ENCODE assay signal across 8 mouse cellular contexts in genomic region chr2:164786388-164786885, GRCm38 (mm10). TPM values are rescaled to one million over a fixed set of nuclear protein-coding genes. Genes with fewer than 3 reads are reported as not detected.
DNase-seq lines count a peak whose midpoint lies in the region; ATAC-seq and TF ChIP-seq lines count a peak whose summit lies in the region.

No protein-coding gene starts in this region.

- peaks cover 31% of the 10 kb centered on the region for H3K36me3 ChIP-seq in heart, embryonic 14.5 days (ENCODE audit: control insufficient read depth, insufficient read depth, low read length)
- no peaks in the 10 kb centered on the region for H3K36me3 ChIP-seq in stomach, embryonic 15.5 days

- peaks cover 6 to 16% of the 10 kb centered on the region in 2 experiments for H3K4me1 ChIP-seq in heart, embryonic 14.5 days (ENCODE audit: control insufficient read depth in 2 of 2, insufficient read depth in 2 of 2, low read length in 2 of 2)
- H3K4me1 ChIP-seq in lung, adult 2 months (ENCODE audit: control insufficient read depth, insufficient read depth, low read length) = peaks cover 24% of the 10 kb centered on the region
- H3K4me1 ChIP-seq in stomach, embryonic 15.5 days = peaks cover 21% of the 10 kb centered on the region; the same call in 1 of the 2 replicates

- no peak for ATAC-seq in heart, embryonic 14.5 days (ENCODE audit: insufficient number of reproducible peaks, insufficient read depth, low FRiP score, low read depth)
- ATAC-seq in stomach, embryonic 15.5 days (ENCODE audit: insufficient read depth, low FRiP score, low read depth) = no peak

- WGBS in heart, embryonic 14.5 days = 3% methylated on average over 15 of the region's 15 CpGs
- 4% methylated on average over 15 of the region's 15 CpGs for WGBS in lung, adult 2 months
- WGBS in stomach, embryonic 15.5 days = 10% methylated on average over 15 of the region's 15 CpGs

- H3K4me2 ChIP-seq in heart, embryonic 14.5 days (ENCODE audit: low read length) = peak overlapping the region; percentile 68
- H3K4me2 ChIP-seq in stomach, embryonic 15.5 days = peak overlapping the region; percentile 84

- no peaks in the 10 kb centered on the region for H3K9me3 ChIP-seq in heart, embryonic 14.5 days (ENCODE audit: control insufficient read depth, low read length)
- no peaks in the 10 kb centered on the region for H3K9me3 ChIP-seq in stomach, embryonic 15.5 days

- peak; percentile 45; the same call in 1 of the 2 replicates for TF ChIP-seq POLR2A in lung, adult 2 months (IDR thresholded peaks at IDR 0.05; ENCODE audit: borderline replicate concordance, extremely low read depth, low read depth, low read length)

- peak overlapping the region; percentile 80 for H3K9ac ChIP-seq in heart, embryonic 14.5 days (ENCODE audit: low read length)
- H3K9ac ChIP-seq in stomach, embryonic 15.5 days = peak overlapping the region; percentile 73

- H3K27me3 ChIP-seq in heart, embryonic 14.5 days (ENCODE audit: control insufficient read depth, insufficient read depth, low read length) = no peaks in the 10 kb centered on the region
- no peaks in the 10 kb centered on the region for H3K27me3 ChIP-seq in stomach, embryonic 15.5 days (replicated peaks)

- peak; percentile 26 for DNase-seq in gastrocnemius, adult 2 months
- no peak for DNase-seq in gastrocnemius, postnatal 36 days
- DNase-seq in MN1 (ENCODE audit: low spot score) = peak; percentile 57
- peak; percentile 34 for DNase-seq in lung, adult 2 months
- no peak for DNase-seq in adrenal gland, postnatal 10 days
- no peak for DNase-seq in cerebellum, adult 18-20 months

- peak overlapping the region; percentile 90 for H3K4me3 ChIP-seq in gastrocnemius, adult 2 months
- H3K4me3 ChIP-seq in heart, embryonic 14.5 days (ENCODE audit: control insufficient read depth in 1 of 2, insufficient read depth in 1 of 2, low read depth in 1 of 2, low read length in 2 of 2) = peak overlapping the region; percentile 56 to 75
- peak overlapping the region; percentile 66 for H3K4me3 ChIP-seq in lung, adult 2 months (replicated peaks; ENCODE audit: extremely low read depth, low read depth, low read length)
- H3K4me3 ChIP-seq in stomach, embryonic 15.5 days (replicated peaks) = peak overlapping the region; percentile 68

- intact Hi-C loops in gastrocnemius, adult 2 months (cut with DNase I) = no loop called here
- intact Hi-C loops in gastrocnemius, postnatal 36 days (cut with DNase I) = no loop called here

- TF ChIP-seq CTCF in gastrocnemius, adult 2 months (IDR thresholded peaks at IDR 0.05) = no peak
- no peak for TF ChIP-seq CTCF in lung, adult 2 months (IDR thresholded peaks at IDR 0.05; ENCODE audit: insufficient read depth, low read length)

- H3K27ac ChIP-seq in gastrocnemius, adult 2 months = peak overlapping the region; percentile 98
- H3K27ac ChIP-seq in heart, embryonic 14.5 days (replicated peaks in 1 of 2; ENCODE audit: control insufficient read depth in 1 of 2, insufficient read depth in 1 of 2, low read depth in 2 of 2, low read length in 2 of 2) = peak overlapping the region; percentile 79 to 85
- H3K27ac ChIP-seq in stomach, embryonic 15.5 days = peak overlapping the region; percentile 94

RNA-seq across cellular contexts. Expression of gene Snx21, which starts 0.8 kb away (rescaled TPM):
- 10 to 100 TPM; 20.6 to 25.6 TPM for total RNA-seq in gastrocnemius, adult 2 months (2021)
- 10 to 100 TPM; 18.1 to 20.8 TPM for total RNA-seq in gastrocnemius, postnatal 36 days (2021)
- 37.2 and 38.0 TPM in 2 replicates for polyA plus RNA-seq in heart, embryonic 14.5 days (2014; fragmentation: Nextera tagmentation; extraction: Ambion mirVana)
- 52.0 and 61.8 TPM in 2 replicates for polyA plus RNA-seq in lung, adult 2 months (2012; rRNA removed)
- polyA plus RNA-seq in stomach, embryonic 15.5 days (2015; fragmentation: Nextera tagmentation; extraction: Ambion mirVana) = 24.6 and 24.8 TPM in 2 replicates
- 10 to 100 TPM; 36.9 to 39.0 TPM for total RNA-seq in adrenal gland, postnatal 10 days (2021)

RNA-seq across cellular contexts. Expression of gene Tnnc2, which starts 6.7 kb away (rescaled TPM):
- over 10,000 TPM; 14,820 to 17,621 TPM for total RNA-seq in gastrocnemius, adult 2 months (2021)
- total RNA-seq in gastrocnemius, postnatal 36 days (2021) = over 10,000 TPM; 16,945 to 17,744 TPM
- 0.59 and 1.7 TPM in 2 replicates for polyA plus RNA-seq in heart, embryonic 14.5 days (2014; fragmentation: Nextera tagmentation; extraction: Ambion mirVana)
- 237 TPM in 1 of 2 replicates, not detected in the other for polyA plus RNA-seq in lung, adult 2 months (2012; rRNA removed)
- polyA plus RNA-seq in stomach, embryonic 15.5 days (2015; fragmentation: Nextera tagmentation; extraction: Ambion mirVana) = 8.1 and 16.8 TPM in 2 replicates
- 100 to 1,000 TPM; 221 to 908 TPM for total RNA-seq in adrenal gland, postnatal 10 days (2021)

RNA-seq across cellular contexts. Expression of gene Ube2c, which starts 16.7 kb away (rescaled TPM):
- under 1 TPM; 0.20 to 0.33 TPM for total RNA-seq in gastrocnemius, adult 2 months (2021)
- 1 to 10 TPM; 1.0 to 1.4 TPM for total RNA-seq in gastrocnemius, postnatal 36 days (2021)
- polyA plus RNA-seq in heart, embryonic 14.5 days (2014; fragmentation: Nextera tagmentation; extraction: Ambion mirVana) = 349 and 388 TPM in 2 replicates
- polyA plus RNA-seq in lung, adult 2 months (2012; rRNA removed) = 6.2 and 9.7 TPM in 2 replicates
- polyA plus RNA-seq in stomach, embryonic 15.5 days (2015; fragmentation: Nextera tagmentation; extraction: Ambion mirVana) = 428 and 438 TPM in 2 replicates
- 10 to 100 TPM; 28.1 to 33.7 TPM for total RNA-seq in adrenal gland, postnatal 10 days (2021)

RNA-seq across cellular contexts. Expression of gene Acot8, which starts 18.2 kb away (rescaled TPM):
- 1 to 10 TPM; 7.9 to 8.6 TPM for total RNA-seq in gastrocnemius, adult 2 months (2021)
- 1 to 10 TPM; 6.9 to 8.6 TPM for total RNA-seq in gastrocnemius, postnatal 36 days (2021)
- polyA plus RNA-seq in heart, embryonic 14.5 days (2014; fragmentation: Nextera tagmentation; extraction: Ambion mirVana) = 12.7 and 13.9 TPM in 2 replicates
- 35.7 and 38.6 TPM in 2 replicates for polyA plus RNA-seq in lung, adult 2 months (2012; rRNA removed)
- polyA plus RNA-seq in stomach, embryonic 15.5 days (2015; fragmentation: Nextera tagmentation; extraction: Ambion mirVana) = 21.9 and 22.9 TPM in 2 replicates
- total RNA-seq in adrenal gland, postnatal 10 days (2021) = 10 to 100 TPM; 28.6 to 33.9 TPM

RNA-seq across cellular contexts. Expression of gene Zswim3, which starts 18.5 kb away (rescaled TPM):
- 1 to 10 TPM; 1.2 to 1.4 TPM for total RNA-seq in gastrocnemius, adult 2 months (2021)
- total RNA-seq in gastrocnemius, postnatal 36 days (2021) = 1 to 10 TPM; 1.2 TPM
- polyA plus RNA-seq in heart, embryonic 14.5 days (2014; fragmentation: Nextera tagmentation; extraction: Ambion mirVana) = 5.4 and 5.9 TPM in 2 replicates
- 3.1 and 3.8 TPM in 2 replicates for polyA plus RNA-seq in lung, adult 2 months (2012; rRNA removed)
- polyA plus RNA-seq in stomach, embryonic 15.5 days (2015; fragmentation: Nextera tagmentation; extraction: Ambion mirVana) = 7.9 and 8.5 TPM in 2 replicates
- 1 to 10 TPM; 4.0 to 4.1 TPM for total RNA-seq in adrenal gland, postnatal 10 days (2021)

Comparison
In these comparisons a context has a peak if more than half of its experiments do, and no peak if none do; other contexts are left out.
1. DNase-seq: peak in gastrocnemius, adult 2 months (single experiment), MN1 (single experiment) and lung, adult 2 months (single experiment); none in gastrocnemius, postnatal 36 days (0 of 2), adrenal gland, postnatal 10 days (single experiment) and cerebellum, adult 18-20 months (0 of 2).
2. RNA of gene Tnnc2, which starts 6.7 kb away (total RNA-seq): 16,945 to 17,744 TPM in gastrocnemius, postnatal 36 days and 14,820 to 17,621 TPM in gastrocnemius, adult 2 months; 221 to 908 TPM in adrenal gland, postnatal 10 days; every median in the first group is over 10 times any median in the second.
3. RNA of gene Ube2c, which starts 16.7 kb away (total RNA-seq): 28.1 to 33.7 TPM in adrenal gland, postnatal 10 days; 1.0 to 1.4 TPM in gastrocnemius, postnatal 36 days and 0.20 to 0.33 TPM in gastrocnemius, adult 2 months; every median in the first group is over 10 times any median in the second.
4. Peak in every context shown above with its lines, with median percentiles within 50 percentile points of each other: H3K27ac ChIP-seq and H3K4me3 ChIP-seq.